Mouse (Mus musculus) neural tube, embryonic 11.5 days (tissue): Measurements from ENCODE around the gene Scn5a. TPM values are rescaled to one million over a fixed set of nuclear protein-coding genes. Genes with fewer than 3 reads are reported as not detected.

Experiments used
- ATAC-seq: fragments of 200-750 bp; cut with Nextera tagmentation; 2 replicates; pipeline ENCODE4 v1.8.0; 2017; ENCODE audit warnings: moderate number of reproducible peaks, mild to moderate bottlenecking, moderate TSS enrichment, moderate library complexity; ENCODE audit not compliant: insufficient read depth, low FRiP score, low TSS enrichment
- DNase-seq: peaks from one replicate; pipeline ENCODE4 v3.0.0-alpha.2; 2015; ENCODE audit warnings: low spot score
- H3K27ac ChIP-seq: fragments of 300-500 bp; sonication (generic); 2 replicates; pipeline ENCODE4 v1.5.1; 2014; ENCODE audit warnings: low read depth, mild to moderate bottlenecking, low read length
- H3K27me3 ChIP-seq: fragments of 300-500 bp; sonication (generic); 2 replicates; pipeline ENCODE4 v1.6.1; 2014; ENCODE audit warnings: mild to moderate bottlenecking, low read length, mixed read lengths; ENCODE audit not compliant: control insufficient read depth, insufficient read depth
- H3K36me3 ChIP-seq: fragments of 300-500 bp; sonication (generic); 2 replicates; pipeline ENCODE4 v1.6.1; 2014; ENCODE audit warnings: mild to moderate bottlenecking, low read length, moderate library complexity, mixed read lengths; ENCODE audit not compliant: control insufficient read depth, insufficient read depth
- H3K4me1 ChIP-seq: fragments of 300-500 bp; sonication (generic); 2 replicates; pipeline ENCODE4 v1.6.1; 2014; ENCODE audit warnings: low read length, mixed read lengths; ENCODE audit not compliant: control insufficient read depth, insufficient read depth
- H3K4me2 ChIP-seq: fragments of 300-500 bp; sonication (generic); 2 replicates; pipeline ENCODE4 v1.6.1; 2014; ENCODE audit warnings: low read depth, mild to moderate bottlenecking, moderate library complexity
- H3K4me3 ChIP-seq: fragments of 300-500 bp; sonication (generic); 2 replicates; pipeline ENCODE4 v1.5.1; 2014; ENCODE audit warnings: low read depth, low read length
- H3K9ac ChIP-seq: fragments of 300-500 bp; sonication (generic); 2 replicates; pipeline ENCODE4 v1.6.1; 2014; ENCODE audit warnings: mild to moderate bottlenecking, low read length
- H3K9me3 ChIP-seq: fragments of 300-500 bp; sonication (generic); 2 replicates; pipeline ENCODE4 v1.6.1; 2016; ENCODE audit warnings: low read length; ENCODE audit not compliant: control insufficient read depth
- WGBS: fragments of 180-500 bp; shearing (Covaris S2); extraction: QIAGEN DNeasy Blood & Tissue Kit; methylation state at CpG from one replicate; pipeline ENCODE4 v1.1.7; 2014; 5-methylcytosine and 5-hydroxymethylcytosine counted together
- polyA plus RNA-seq: library from polyadenylated mRNA; unstranded; fragments of >200 nt; fragmentation: Nextera tagmentation; extraction: Ambion mirVana; gene quantifications from 2 replicates; pipeline ENCODE4 v1.2.1, GENCODE M21; 2014

Gene Scn5a
- polyA plus RNA-seq, 1 experiment from 2014 or later, result 1.0 TPM

DNA sequence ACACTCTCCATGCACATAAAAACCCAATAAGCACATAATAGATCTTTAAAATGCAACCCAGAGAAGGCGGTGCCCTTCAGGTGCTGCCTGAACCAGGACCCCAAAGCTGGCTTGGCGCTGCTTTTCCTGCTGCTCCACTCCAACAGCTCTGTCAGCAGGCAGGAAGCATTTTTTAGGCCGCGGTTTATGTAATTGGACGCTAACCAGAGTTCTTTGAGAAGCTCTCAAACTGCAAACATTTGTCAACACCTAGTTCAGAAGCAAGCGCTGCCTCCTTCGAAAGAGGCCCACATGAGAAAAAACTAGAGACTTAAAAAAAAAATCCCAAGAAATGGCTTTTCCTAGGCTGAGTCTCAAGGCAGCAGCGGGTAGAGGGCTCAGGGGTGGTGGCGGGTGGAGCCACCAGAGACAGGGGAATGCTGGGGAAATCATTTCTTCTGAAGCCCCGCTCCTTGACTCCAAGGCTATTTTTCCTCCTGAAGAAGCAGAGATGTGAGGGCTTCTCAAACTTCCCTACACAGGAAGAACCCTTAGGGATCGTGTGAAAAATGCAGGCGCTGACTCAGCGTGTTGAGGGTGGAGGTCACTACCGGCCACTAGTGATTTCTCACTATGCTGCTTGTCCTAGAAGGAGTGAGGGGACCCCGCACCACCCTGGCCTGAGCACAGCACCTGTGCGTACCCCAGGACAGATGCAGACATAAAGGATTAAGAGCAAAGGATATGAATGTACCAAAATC lies 19.1 kb downstream of the Scn5a start:
- no peak for ATAC-seq
- no peaks in the 10 kb centered on the region for H3K27me3 ChIP-seq
- WGBS, result 79% methylated on average over 16 of the region's 16 CpGs

DNA sequence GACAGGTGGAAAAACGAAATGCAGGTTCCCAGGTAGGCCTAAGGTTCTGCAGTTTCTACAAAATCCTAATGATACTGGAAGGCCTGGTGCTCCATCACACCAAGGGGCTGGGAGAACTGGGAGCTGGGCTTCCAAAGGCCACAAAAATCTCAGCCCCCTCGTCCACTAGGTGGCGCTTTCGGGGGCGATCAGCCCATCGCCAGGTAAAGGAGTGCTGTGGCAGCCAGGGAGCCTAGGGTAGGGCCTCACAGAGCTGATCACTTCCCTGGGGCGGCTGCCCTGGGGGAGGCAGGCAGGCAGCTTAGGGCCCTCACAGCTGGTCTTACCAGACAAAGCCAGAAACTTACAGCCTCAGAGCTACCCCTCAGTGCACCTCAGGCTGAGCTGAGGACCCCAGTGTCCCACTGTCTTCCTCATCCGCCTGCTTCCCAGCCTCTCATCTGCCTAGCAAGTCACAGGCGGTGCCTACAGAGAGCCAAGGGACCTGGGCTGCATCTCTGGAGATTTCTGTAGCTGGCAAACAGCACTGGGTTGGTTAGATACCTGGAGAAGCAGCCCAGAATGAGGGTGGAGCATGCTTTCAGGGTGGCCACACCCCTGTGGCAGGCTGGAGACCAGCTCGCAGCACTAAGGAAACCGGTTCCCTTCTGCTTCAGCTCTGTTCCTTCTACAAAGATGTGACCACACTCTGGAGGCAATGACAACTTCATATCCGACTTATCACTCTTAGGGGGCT lies 20.5 kb downstream of the Scn5a start:
- no peaks in the 10 kb centered on the region for H3K9me3 ChIP-seq
- no peak overlapping the region for H3K4me2 ChIP-seq
- no peak for ATAC-seq
- no peak overlapping the region for H3K9ac ChIP-seq
- no peak overlapping the region for H3K4me3 ChIP-seq
- H3K4me1 ChIP-seq, result 0 out of 2 replicates have a peak, but pooled peaks cover 3% of the 10 kb centered on the region
- DNase-seq, result peak; percentile 68
- H3K27me3 ChIP-seq, result no peaks in the 10 kb centered on the region
- H3K36me3 ChIP-seq, result no peaks in the 10 kb centered on the region
- H3K27ac ChIP-seq, result no peak overlapping the region
- 26% methylated on average over 12 of the region's 12 CpGs for WGBS

More for the DNA sequence above, 19.1 kb downstream of the Scn5a start:
- Histone ChIP-seq H3K4me3 (no peak overlapping the region), H3K36me3 (no peaks in the 10 kb centered on the region), H3K4me1 (0 out of 2 replicates have a peak, but pooled peaks cover 3% of the 10 kb centered on the region), H3K4me2 (no peak overlapping the region), H3K9ac (no peak overlapping the region), H3K27ac (no peak overlapping the region), H3K9me3 (no peaks in the 10 kb centered on the region)
- no peak for DNase-seq

DNA sequence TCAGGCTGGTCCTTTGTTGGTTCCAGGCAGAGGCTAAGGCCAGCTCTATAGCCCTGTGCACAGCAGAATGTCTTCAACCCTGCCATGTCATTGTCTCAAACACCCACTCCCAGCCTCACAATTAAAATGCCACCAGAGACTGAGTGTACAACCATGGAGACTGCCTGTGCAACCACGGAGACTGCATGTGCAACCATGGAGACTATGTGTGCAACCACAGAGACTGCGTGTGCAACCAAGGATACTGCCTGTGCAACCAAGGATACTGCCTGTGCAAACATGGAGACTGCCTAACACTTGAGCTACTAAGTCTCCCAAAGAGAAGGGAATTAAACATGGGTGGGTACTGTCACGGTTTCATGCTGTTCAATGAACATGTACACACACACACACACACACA lies 22.8 kb downstream of the Scn5a start:
- Histone ChIP-seq H3K4me2 (no peak overlapping the region), H3K9me3 (no peaks in the 10 kb centered on the region), H3K4me1 (no peaks in the 10 kb centered on the region), H3K4me3 (no peak overlapping the region), H3K9ac (no peak overlapping the region), H3K27ac (no peak overlapping the region), H3K36me3 (no peaks in the 10 kb centered on the region), H3K27me3 (no peaks in the 10 kb centered on the region)
- 87% methylated on average over 3 of the region's 3 CpGs for WGBS
- ATAC-seq (no peak), DNase-seq (no peak)

DNA sequence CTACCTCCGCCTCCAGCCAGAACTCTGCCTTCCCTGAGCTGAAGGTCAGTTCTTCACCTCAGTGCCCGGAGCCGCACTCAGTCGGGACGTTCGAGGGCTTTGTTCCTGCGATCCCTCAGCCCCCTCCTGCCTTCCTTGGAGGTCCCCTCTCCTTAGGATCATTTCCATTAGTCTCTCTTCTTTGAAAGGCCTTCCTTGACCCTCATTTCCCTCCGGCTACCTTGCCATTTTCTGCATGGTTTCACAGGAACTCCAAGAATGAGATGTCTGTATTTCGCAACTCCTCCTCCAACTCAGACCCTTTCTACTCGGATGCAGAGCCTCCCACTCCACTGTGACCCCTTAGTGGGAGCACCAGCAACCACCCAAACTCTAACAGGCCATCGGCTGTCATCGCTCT lies 31.3 kb downstream of the Scn5a start:
- H3K27me3 ChIP-seq, result no peaks in the 10 kb centered on the region
- WGBS, result 50% methylated on average over 12 of the region's 12 CpGs
- no peak for ATAC-seq

DNA sequence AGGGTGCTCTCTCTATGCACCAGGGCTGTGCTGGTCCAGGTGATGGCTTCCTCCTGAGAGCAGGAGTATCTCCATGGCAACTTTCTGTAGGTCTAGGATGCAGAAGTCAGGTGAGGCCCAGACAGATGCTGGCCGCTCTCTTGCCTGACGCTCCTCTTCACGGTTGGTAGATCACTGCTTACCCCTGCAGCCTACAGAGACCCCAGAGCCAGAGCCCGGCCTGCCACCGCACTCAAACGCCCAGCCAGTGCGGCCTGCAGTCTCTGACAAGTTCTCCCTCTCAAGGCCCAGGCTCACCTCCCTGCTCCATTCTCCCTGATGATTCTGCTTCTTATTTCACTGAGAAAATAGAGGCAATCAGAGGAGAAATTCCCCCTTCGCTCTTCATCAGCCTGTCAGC lies 31.7 kb downstream of the Scn5a start:
- DNase-seq (no peak), ATAC-seq (no peak)
- no peaks in the 10 kb centered on the region for H3K4me1 ChIP-seq
- H3K4me3 ChIP-seq, result no peak overlapping the region
- H3K4me2 ChIP-seq, result no peak overlapping the region
- H3K9ac ChIP-seq, result no peak overlapping the region
- no peak overlapping the region for H3K27ac ChIP-seq
- H3K27me3 ChIP-seq, result no peaks in the 10 kb centered on the region
- H3K36me3 ChIP-seq, result no peaks in the 10 kb centered on the region; the same call in 1 of the 2 replicates
- no peaks in the 10 kb centered on the region for H3K9me3 ChIP-seq
- 80% methylated on average over 8 of the region's 8 CpGs for WGBS

More for the DNA sequence above, 31.3 kb downstream of the Scn5a start:
- no peak overlapping the region for H3K27ac ChIP-seq
- H3K4me2 ChIP-seq, result no peak overlapping the region
- DNase-seq, result no peak
- no peak overlapping the region for H3K4me3 ChIP-seq
- no peaks in the 10 kb centered on the region; the same call in 1 of the 2 replicates for H3K36me3 ChIP-seq
- H3K9me3 ChIP-seq, result no peaks in the 10 kb centered on the region
- H3K9ac ChIP-seq, result no peak overlapping the region
- H3K4me1 ChIP-seq, result no peaks in the 10 kb centered on the region

DNA sequence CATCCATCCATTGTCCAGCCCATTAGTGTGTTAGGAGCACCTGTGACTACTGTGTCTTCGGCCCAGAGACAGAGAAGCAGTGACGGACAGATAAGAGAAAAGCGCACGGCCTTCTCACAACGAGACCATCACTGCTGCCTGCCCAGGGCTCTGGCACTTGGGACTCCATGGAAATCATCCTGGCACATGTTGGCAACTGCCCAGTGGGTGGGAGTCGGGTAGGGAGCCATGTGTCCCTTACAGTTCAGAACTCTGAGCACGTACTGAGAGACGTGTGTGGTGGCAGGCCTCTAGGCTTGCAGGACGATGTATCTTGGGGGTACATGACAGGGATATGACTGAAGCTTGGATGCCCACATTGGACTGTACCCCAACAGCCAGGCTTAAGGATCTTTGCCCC lies 38.1 kb downstream of the Scn5a start:
- no peaks in the 10 kb centered on the region for H3K9me3 ChIP-seq
- no peaks in the 10 kb centered on the region for H3K36me3 ChIP-seq
- no peak overlapping the region for H3K9ac ChIP-seq
- ATAC-seq (no peak), DNase-seq (no peak)
- no peak overlapping the region for H3K4me2 ChIP-seq
- H3K4me1 ChIP-seq, result no peaks in the 10 kb centered on the region
- WGBS, result 87% methylated on average over 9 of the region's 9 CpGs
- no peaks in the 10 kb centered on the region for H3K27me3 ChIP-seq
- H3K4me3 ChIP-seq, result no peak overlapping the region
- H3K27ac ChIP-seq, result no peak overlapping the region

DNA sequence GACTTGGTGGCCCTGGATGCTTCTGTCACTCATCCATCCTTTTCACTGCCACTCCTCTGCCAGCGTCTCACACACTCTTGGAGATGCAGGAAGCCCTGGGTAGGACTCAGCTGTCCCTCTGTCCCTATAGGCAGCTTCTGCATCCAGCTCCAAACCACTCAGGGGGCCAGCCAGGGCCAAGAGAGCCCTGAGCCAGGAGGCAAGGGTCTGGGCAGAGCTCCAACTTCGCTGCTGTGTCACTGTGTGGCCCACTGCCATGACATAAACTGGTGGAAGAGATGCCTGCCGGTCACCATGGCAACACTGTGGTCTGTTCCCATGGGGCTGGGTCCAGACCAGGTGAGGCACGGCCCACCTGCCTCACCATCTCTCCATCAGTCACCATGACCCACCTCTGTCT lies 41.0 kb downstream of the Scn5a start:
- no peak overlapping the region for H3K9ac ChIP-seq
- 79% methylated on average over 4 of the region's 4 CpGs for WGBS
- no peak overlapping the region for H3K4me3 ChIP-seq
- H3K27ac ChIP-seq, result no peak overlapping the region
- DNase-seq (no peak), ATAC-seq (no peak)
- H3K4me1 ChIP-seq, result no peaks in the 10 kb centered on the region
- H3K4me2 ChIP-seq, result no peak overlapping the region
- H3K9me3 ChIP-seq, result no peaks in the 10 kb centered on the region
- H3K27me3 ChIP-seq, result no peaks in the 10 kb centered on the region
- no peaks in the 10 kb centered on the region for H3K36me3 ChIP-seq

DNA sequence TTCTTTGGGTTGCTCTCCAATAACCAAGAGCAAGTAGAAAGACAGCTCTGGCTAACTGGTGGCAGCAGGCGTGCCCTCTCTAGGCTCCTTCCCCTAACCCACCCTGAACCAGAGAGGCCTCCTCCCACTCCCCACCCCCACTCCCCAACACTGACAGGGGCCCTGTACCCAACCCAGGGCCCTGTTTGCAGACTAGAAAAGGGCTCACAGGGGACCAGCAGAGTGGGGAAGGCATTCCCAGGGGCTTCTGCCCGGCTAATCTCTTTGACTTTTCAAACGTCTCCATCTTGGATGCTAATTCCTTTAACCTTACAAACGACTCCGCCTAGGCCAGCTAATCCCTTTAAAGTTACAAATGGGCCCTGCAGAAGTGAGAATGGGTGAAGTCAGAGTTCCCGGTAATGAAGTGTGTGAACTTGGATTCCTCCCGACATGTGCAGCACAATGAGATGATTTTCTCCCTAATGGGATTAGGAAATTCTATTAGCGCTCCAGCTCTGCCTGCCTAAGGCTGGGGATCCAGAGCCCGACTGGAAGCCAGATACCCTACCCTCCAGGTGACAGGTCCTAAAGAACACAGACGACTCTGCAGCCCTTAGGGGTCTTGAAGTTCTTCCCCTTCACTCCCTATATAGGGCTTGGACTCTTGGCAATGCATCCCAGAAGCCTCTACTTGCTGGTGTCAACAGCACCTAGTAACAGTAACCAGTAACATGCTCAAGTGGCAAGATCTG lies 47.0 kb downstream of the Scn5a start:
- Histone ChIP-seq H3K27me3 (no peaks in the 10 kb centered on the region), H3K36me3 (no peaks in the 10 kb centered on the region), H3K4me1 (no peaks in the 10 kb centered on the region), H3K4me2 (no peak overlapping the region), H3K9me3 (no peaks in the 10 kb centered on the region), H3K9ac (no peak overlapping the region), H3K27ac (no peak overlapping the region), H3K4me3 (no peak overlapping the region)
- 32% methylated on average over 10 of the region's 10 CpGs for WGBS
- ATAC-seq (no peak), DNase-seq (no peak)
